Mouse (Mus musculus) lung, postnatal 0 days (tissue): ENCODE results near the gene Dnah3.

ENCODE experiments used
- CTCF ChIP-seq: IDR thresholded peaks from 2 replicates; pipeline ENCODE4 v1.5.1; 2016; ENCODE audit warnings: antibody characterized with exemption, mild to moderate bottlenecking
- EP300 ChIP-seq: IDR thresholded peaks from 2 replicates; pipeline ENCODE4 v1.6.1; 2016; ENCODE audit warnings: antibody characterized with exemption, mild to moderate bottlenecking, control low read depth

DNA sequence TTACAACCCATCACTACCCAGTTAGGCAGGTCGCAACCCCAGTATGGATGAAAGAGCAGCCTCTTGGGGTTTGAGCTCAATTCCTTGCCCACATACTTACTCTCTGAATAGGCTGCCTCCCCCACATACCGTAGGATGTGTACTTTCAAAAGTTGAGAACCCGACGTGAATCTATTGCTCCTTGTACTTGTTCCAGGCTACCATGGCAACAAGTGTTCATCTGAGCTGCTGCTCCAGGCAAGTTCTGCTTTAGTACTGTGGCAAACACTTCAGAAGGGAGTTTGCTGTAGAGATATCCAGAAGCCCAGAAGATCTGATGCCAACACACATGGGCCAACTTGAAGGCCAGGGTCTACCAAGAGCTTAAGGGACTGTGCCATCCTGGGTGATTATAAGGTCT, 33.9 kb upstream of the Dnah3 start:
- TF ChIP-seq EP300 (no peak), CTCF (no peak)
